Mouse (Mus musculus) liver, postnatal 0 days (tissue): ENCODE results near the gene Pigt.

Experiments used
- CTCF ChIP-seq: sonication (generic); IDR thresholded peaks from 2 replicates; pipeline ENCODE4 v1.5.1; 2016; ENCODE audit warnings: antibody characterized with exemption, low read depth
- EP300 ChIP-seq: IDR thresholded peaks from 2 replicates; pipeline ENCODE4 v1.6.1; 2016; ENCODE audit warnings: antibody characterized with exemption, low read depth, mild to moderate bottlenecking

DNA sequence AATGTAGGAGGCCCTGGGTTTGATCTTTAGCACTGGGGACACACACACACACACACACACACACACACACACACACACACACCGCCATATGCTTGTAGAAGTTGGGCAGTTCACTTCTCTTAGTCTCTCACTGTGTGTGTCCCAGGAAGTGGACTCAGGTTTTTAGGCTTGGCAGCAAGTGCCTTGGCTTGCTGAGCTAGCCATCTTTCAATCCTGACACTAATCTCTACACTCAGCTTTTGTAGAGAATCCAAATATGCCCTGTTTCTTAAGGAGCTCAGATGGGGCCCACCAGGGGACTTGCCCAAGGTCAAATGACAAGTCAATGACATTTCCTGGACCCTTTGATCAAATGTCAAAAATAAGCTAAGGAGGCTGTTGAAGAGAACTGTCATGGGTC is 40.9 kb upstream of the Pigt start:
- TF ChIP-seq EP300 = no peak
- no peak for TF ChIP-seq CTCF
